Mouse (Mus musculus) embryonic facial prominence, embryonic 14.5 days (tissue): ENCODE results near the gene H2-DMa. TPM values are rescaled to one million over a fixed set of nuclear protein-coding genes. Genes with fewer than 3 reads are reported as not detected.
A peak's percentile ranks its signal among the peaks of the same experiment; 100 is the strongest.

Experiments used
- ATAC-seq: fragments of 200-750 bp; cut with Nextera tagmentation; 2 replicates; pipeline ENCODE4 v1.8.0; 2017; ENCODE audit warnings: low read depth, moderate number of reproducible peaks, moderate TSS enrichment
- DNase-seq: peaks from one replicate; pipeline ENCODE4 v3.0.0-alpha.2; 2015; ENCODE audit warnings: low spot score
- H3K27ac ChIP-seq: fragments of 300-500 bp; sonication (generic); replicated peaks from 2 replicates; pipeline ENCODE4 v1.5.1; 2014; ENCODE audit warnings: low read depth, mild to moderate bottlenecking, low read length, moderate library complexity
- H3K27me3 ChIP-seq: fragments of 300-500 bp; sonication (generic); replicated peaks from 2 replicates; pipeline ENCODE4 v1.6.1; 2014; ENCODE audit warnings: low read length; ENCODE audit not compliant: control insufficient read depth, insufficient read depth
- H3K36me3 ChIP-seq: fragments of 300-500 bp; sonication (generic); 2 replicates; pipeline ENCODE4 v1.6.1; 2014; ENCODE audit warnings: low read length, mixed read lengths; ENCODE audit not compliant: control insufficient read depth, insufficient read depth
- H3K4me1 ChIP-seq: fragments of 300-500 bp; sonication (generic); 2 replicates; pipeline ENCODE4 v1.6.1; 2014; ENCODE audit warnings: antibody characterized with exemption, low read length; ENCODE audit not compliant: control insufficient read depth, insufficient read depth
- H3K4me2 ChIP-seq: fragments of 300-500 bp; sonication (generic); 2 replicates; pipeline ENCODE4 v1.6.1; 2014; ENCODE audit warnings: low read depth, mild to moderate bottlenecking, low read length, moderate library complexity, mixed read lengths
- H3K4me3 ChIP-seq: fragments of 300-500 bp; sonication (generic); 2 replicates; pipeline ENCODE4 v1.5.1; 2014; ENCODE audit warnings: low read depth, mild to moderate bottlenecking, low read length
- H3K9ac ChIP-seq: fragments of 300-500 bp; sonication (generic); 2 replicates; pipeline ENCODE4 v1.6.1; 2014; ENCODE audit warnings: low read depth, mild to moderate bottlenecking, low read length, moderate library complexity, mixed read lengths
- H3K9me3 ChIP-seq: fragments of 300-500 bp; sonication (generic); 2 replicates; pipeline ENCODE4 v1.6.1; 2016; ENCODE audit warnings: low read length; ENCODE audit not compliant: control insufficient read depth
- WGBS: fragments of 180-500 bp; shearing (Covaris S2); extraction: QIAGEN DNeasy Blood & Tissue Kit; methylation state at CpG from one replicate; pipeline ENCODE4 v1.1.7; 2014; 5-methylcytosine and 5-hydroxymethylcytosine counted together
- polyA plus RNA-seq: library from polyadenylated mRNA; unstranded; fragments of >200 nt; fragmentation: Nextera tagmentation; extraction: Ambion mirVana; gene quantifications from 2 replicates; pipeline ENCODE4 v1.2.1, GENCODE M21; 2014

H2-DMa gene
- polyA plus RNA-seq, 1 experiment from 2014 or later = 14.9 TPM

- ATAC-seq (no peak), DNase-seq (no peak)
- peaks cover 3% of the 10 kb centered on the region; the same call in 1 of the 2 replicates for H3K4me1 ChIP-seq
- H3K4me2 ChIP-seq = no peak overlapping the region
- H3K27me3 ChIP-seq = peaks cover 12% of the 10 kb centered on the region; the same call in 1 of the 2 replicates
- WGBS = 83% methylated on average over 3 of the region's 3 CpGs
- H3K27ac ChIP-seq = no peak overlapping the region
- no peaks in the 10 kb centered on the region for H3K36me3 ChIP-seq
- no peak overlapping the region for H3K4me3 ChIP-seq
- no peaks in the 10 kb centered on the region for H3K9me3 ChIP-seq
- no peak overlapping the region for H3K9ac ChIP-seq
Observed at GRCm38 (mm10) chr17:34134451-34134850, 15.1 kb downstream of the H2-DMa start.

- DNase-seq (peak; percentile 98), ATAC-seq (peak; percentile 99)
- Histone ChIP-seq H3K9me3 (no peaks in the 10 kb centered on the region), H3K27ac (no peak overlapping the region), H3K4me1 (peaks cover 11% of the 10 kb centered on the region), H3K9ac (peak overlapping the region; percentile 19; the same call in 1 of the 2 replicates), H3K4me3 (peak overlapping the region; percentile 36), H3K4me2 (peak overlapping the region; percentile 60), H3K27me3 (peaks cover 21% of the 10 kb centered on the region), H3K36me3 (no peaks in the 10 kb centered on the region)
- WGBS = 7% methylated on average over 24 of the region's 31 CpGs
Observed at GRCm38 (mm10) chr17:34135297-34136224, 16.2 kb downstream of the H2-DMa start.

- H3K36me3 ChIP-seq = no peaks in the 10 kb centered on the region
- no peak overlapping the region for H3K9ac ChIP-seq
- H3K4me2 ChIP-seq = no peak overlapping the region
- no peak overlapping the region for H3K27ac ChIP-seq
- no peaks in the 10 kb centered on the region for H3K9me3 ChIP-seq
- no peak for ATAC-seq
- peaks cover 27% of the 10 kb centered on the region for H3K27me3 ChIP-seq
- H3K4me3 ChIP-seq = no peak overlapping the region
- WGBS = 72% methylated on average over 7 of the region's 7 CpGs
- peaks cover 11% of the 10 kb centered on the region for H3K4me1 ChIP-seq
- no peak for DNase-seq
Observed at GRCm38 (mm10) chr17:34137601-34138000, 18.3 kb downstream of the H2-DMa start.

- ATAC-seq (no peak), DNase-seq (no peak)
- no peak overlapping the region for H3K4me2 ChIP-seq
- H3K27me3 ChIP-seq = peaks cover 27% of the 10 kb centered on the region
- H3K4me3 ChIP-seq = no peak overlapping the region
- no peaks in the 10 kb centered on the region for H3K36me3 ChIP-seq
- H3K9me3 ChIP-seq = no peaks in the 10 kb centered on the region
- H3K9ac ChIP-seq = 0 out of 2 replicates have a peak overlapping the region, but pooled peaks have one; percentile 16
- WGBS = 82% methylated on average over 7 of the region's 7 CpGs
- no peak overlapping the region for H3K27ac ChIP-seq
- peaks cover 14% of the 10 kb centered on the region for H3K4me1 ChIP-seq
Observed at GRCm38 (mm10) chr17:34138655-34139054, 19.3 kb downstream of the H2-DMa start.

GRCm38 (mm10) chr17:34139416-34139815 lies 20.1 kb downstream of the H2-DMa start:
- peaks cover 27% of the 10 kb centered on the region for H3K27me3 ChIP-seq

GRCm38 (mm10) chr17:34140240-34140639 lies 20.9 kb downstream of the H2-DMa start:
- H3K36me3 ChIP-seq = no peaks in the 10 kb centered on the region
- no peak for DNase-seq
- 13% methylated on average over 5 of the region's 5 CpGs for WGBS
- no peak overlapping the region for H3K27ac ChIP-seq
- H3K27me3 ChIP-seq = peaks cover 27% of the 10 kb centered on the region
- no peak overlapping the region for H3K4me3 ChIP-seq
- no peak overlapping the region; the same call in 1 of the 2 replicates for H3K4me2 ChIP-seq
- no peak for ATAC-seq
- no peaks in the 10 kb centered on the region for H3K9me3 ChIP-seq
- H3K9ac ChIP-seq = peak overlapping the region; percentile 15; the same call in 1 of the 2 replicates
- peaks cover 14% of the 10 kb centered on the region for H3K4me1 ChIP-seq

More at GRCm38 (mm10) chr17:34139416-34139815, 20.1 kb downstream of the H2-DMa start:
- under 1% methylated on average over 16 of the region's 16 CpGs for WGBS
- Histone ChIP-seq H3K9me3 (no peaks in the 10 kb centered on the region), H3K27ac (no peak overlapping the region), H3K36me3 (no peaks in the 10 kb centered on the region), H3K9ac (peak overlapping the region; percentile 41; the same call in 1 of the 2 replicates), H3K4me3 (peak overlapping the region; percentile 36), H3K4me2 (peak overlapping the region; percentile 60), H3K4me1 (peaks cover 14% of the 10 kb centered on the region)
- ATAC-seq = peak; percentile 24; the same call in 1 of the 2 replicates
- DNase-seq = peak; percentile 64

GRCm38 (mm10) chr17:34141448-34141847 lies 22.1 kb downstream of the H2-DMa start:
- DNase-seq (no peak), ATAC-seq (no peak)
- H3K27ac ChIP-seq = no peak overlapping the region
- no peak overlapping the region for H3K9ac ChIP-seq
- H3K36me3 ChIP-seq = no peaks in the 10 kb centered on the region
- no peak overlapping the region for H3K4me2 ChIP-seq
- H3K9me3 ChIP-seq = no peaks in the 10 kb centered on the region
- WGBS = 63% methylated on average over 4 of the region's 4 CpGs
- H3K27me3 ChIP-seq = peaks cover 27% of the 10 kb centered on the region
- H3K4me1 ChIP-seq = peaks cover 14% of the 10 kb centered on the region
- H3K4me3 ChIP-seq = no peak overlapping the region

- Histone ChIP-seq H3K27me3 (peaks cover 27% of the 10 kb centered on the region), H3K27ac (no peak overlapping the region), H3K36me3 (no peaks in the 10 kb centered on the region), H3K9me3 (no peaks in the 10 kb centered on the region), H3K9ac (no peak overlapping the region), H3K4me3 (no peak overlapping the region), H3K4me2 (no peak overlapping the region), H3K4me1 (peaks cover 14% of the 10 kb centered on the region)
- ATAC-seq (no peak), DNase-seq (no peak)
- WGBS = 42% methylated on average over 7 of the region's 7 CpGs
Observed at GRCm38 (mm10) chr17:34142456-34143010, 23.2 kb downstream of the H2-DMa start.
